Mouse (Mus musculus): ENCODE results near the gene Tppp2.

- TF ChIP-seq CTCF (IDR thresholded peaks at IDR 0.05; ENCODE audit: low read depth) = no peak
- no peak for TF ChIP-seq EP300 (IDR thresholded peaks at IDR 0.05; ENCODE audit: low read depth)
Measured at GRCm38 (mm10) chr14:51893094-51893794, 25.0 kb upstream of the Tppp2 start.

Measured in liver, embryonic 14.5 days (tissue).